Mouse (Mus musculus): ENCODE measurements around the gene Nemp1. TPM values are rescaled to one million over a fixed set of nuclear protein-coding genes. Genes with fewer than 3 reads are reported as not detected.

Gene Nemp1
- polyA plus RNA-seq, 1 experiment from 2014 or later, result 3.4 TPM

- no peak for ATAC-seq (ENCODE audit: low FRiP score)
- H3K9ac ChIP-seq (replicated peaks), result no peak overlapping the region
- no peak overlapping the region for H3K27ac ChIP-seq (replicated peaks)
These were observed 40.3 kb upstream of the Nemp1 start for GRCm38 (mm10) chr10:127626433-127626832.

GRCm38 (mm10) chr10:127631261-127632214 is 35.2 kb upstream of the Nemp1 start:
- no peaks in the 10 kb centered on the region for H3K9me3 ChIP-seq (replicated peaks)
- H3K9ac ChIP-seq (replicated peaks), result no peak overlapping the region
- H3K27me3 ChIP-seq (replicated peaks), result no peaks in the 10 kb centered on the region
- H3K4me3 ChIP-seq (replicated peaks), result no peak overlapping the region
- no peak for ATAC-seq (ENCODE audit: low FRiP score)
- H3K36me3 ChIP-seq, result no peaks in the 10 kb centered on the region
- no peaks in the 10 kb centered on the region for H3K4me1 ChIP-seq
- H3K4me2 ChIP-seq, result no peak overlapping the region
- H3K27ac ChIP-seq (replicated peaks), result no peak overlapping the region
- WGBS, result 89% methylated on average over 10 of the region's 10 CpGs

More at GRCm38 (mm10) chr10:127626433-127626832, 40.3 kb upstream of the Nemp1 start:
- peaks cover 9% of the 10 kb centered on the region for H3K4me1 ChIP-seq
- H3K27me3 ChIP-seq (replicated peaks), result no peaks in the 10 kb centered on the region
- 85% methylated on average over 3 of the region's 3 CpGs for WGBS
- H3K4me2 ChIP-seq, result no peak overlapping the region
- H3K4me3 ChIP-seq (replicated peaks), result no peak overlapping the region
- H3K36me3 ChIP-seq, result no peaks in the 10 kb centered on the region
- H3K9me3 ChIP-seq (replicated peaks), result no peaks in the 10 kb centered on the region

GRCm38 (mm10) chr10:127632668-127633271 is 33.9 kb upstream of the Nemp1 start:
- 68% methylated on average over 7 of the region's 7 CpGs for WGBS

GRCm38 (mm10) chr10:127640421-127640820 is 26.3 kb upstream of the Nemp1 start:
- Histone ChIP-seq H3K4me1 (peaks cover 24% of the 10 kb centered on the region), H3K27me3 (replicated peaks) (peaks cover 31% of the 10 kb centered on the region), H3K4me2 (no peak overlapping the region), H3K36me3 (no peaks in the 10 kb centered on the region), H3K9ac (replicated peaks) (no peak overlapping the region), H3K9me3 (replicated peaks) (no peaks in the 10 kb centered on the region), H3K27ac (replicated peaks) (no peak overlapping the region), H3K4me3 (replicated peaks) (no peak overlapping the region)
- WGBS, result 71% methylated on average over 5 of the region's 5 CpGs
- ATAC-seq (ENCODE audit: low FRiP score), result no peak

More at GRCm38 (mm10) chr10:127632668-127633271, 33.9 kb upstream of the Nemp1 start:
- H3K4me2 ChIP-seq, result no peak overlapping the region
- H3K27ac ChIP-seq (replicated peaks), result no peak overlapping the region
- ATAC-seq (ENCODE audit: low FRiP score), result no peak
- H3K9ac ChIP-seq (replicated peaks), result no peak overlapping the region
- H3K27me3 ChIP-seq (replicated peaks), result no peaks in the 10 kb centered on the region
- H3K9me3 ChIP-seq (replicated peaks), result no peaks in the 10 kb centered on the region
- no peak overlapping the region for H3K4me3 ChIP-seq (replicated peaks)
- H3K36me3 ChIP-seq, result no peaks in the 10 kb centered on the region
- H3K4me1 ChIP-seq, result no peaks in the 10 kb centered on the region

GRCm38 (mm10) chr10:127641861-127642771 is 24.6 kb upstream of the Nemp1 start:
- Histone ChIP-seq H3K4me2 (peak overlapping the region; percentile 55), H3K36me3 (no peaks in the 10 kb centered on the region), H3K9ac (replicated peaks) (no peak overlapping the region), H3K4me3 (replicated peaks) (peak overlapping the region; percentile 38), H3K4me1 (peaks cover 24% of the 10 kb centered on the region), H3K27me3 (replicated peaks) (peaks cover 31% of the 10 kb centered on the region), H3K9me3 (replicated peaks) (no peaks in the 10 kb centered on the region), H3K27ac (replicated peaks) (peak overlapping the region; percentile 56; the same call in 1 of the 2 replicates)
- 10% methylated on average over 19 of the region's 19 CpGs for WGBS
- peak; percentile 75; the same call in 1 of the 2 replicates for ATAC-seq (ENCODE audit: low FRiP score)

GRCm38 (mm10) chr10:127642772-127643552 is 23.7 kb upstream of the Nemp1 start, which contains the start of gene Stat6:
Gene Stat6 (plus strand): TSS chr10:127642986.
- peak within 1 kb of the TSS; percentile 55 for H3K4me2 ChIP-seq
- WGBS, result 9% methylated on average over 37 of the region's 37 CpGs
- no peaks in the 10 kb centered on the region for H3K9me3 ChIP-seq (replicated peaks)
- peaks cover 24% of the 10 kb centered on the region for H3K4me1 ChIP-seq
- peak within 1 kb of the TSS; percentile 1 for H3K9ac ChIP-seq (replicated peaks)
- peak within 1 kb of the TSS; percentile 56; the same call in 1 of the 2 replicates for H3K27ac ChIP-seq (replicated peaks)
- H3K36me3 ChIP-seq, result no peaks in the 10 kb centered on the region
- peaks cover 31% of the 10 kb centered on the region for H3K27me3 ChIP-seq (replicated peaks)
- ATAC-seq (ENCODE audit: low FRiP score), result peak; percentile 50; the same call in 1 of the 2 replicates
- H3K4me3 ChIP-seq (replicated peaks), result peak within 1 kb of the TSS; percentile 38

- peak; percentile 51; the same call in 1 of the 2 replicates for ATAC-seq (ENCODE audit: low FRiP score)
- H3K36me3 ChIP-seq, result no peaks in the 10 kb centered on the region
- 3% methylated on average over 25 of the region's 25 CpGs for WGBS
These were observed 23.0 kb upstream of the Nemp1 start for GRCm38 (mm10) chr10:127643553-127644238.

GRCm38 (mm10) chr10:127645791-127646190 is 20.9 kb upstream of the Nemp1 start:
- peaks cover 24% of the 10 kb centered on the region for H3K4me1 ChIP-seq
- ATAC-seq (ENCODE audit: low FRiP score), result no peak
- no peaks in the 10 kb centered on the region for H3K9me3 ChIP-seq (replicated peaks)
- no peak overlapping the region for H3K4me2 ChIP-seq
- no peak overlapping the region for H3K27ac ChIP-seq (replicated peaks)
- H3K4me3 ChIP-seq (replicated peaks), result no peak overlapping the region
- 66% methylated on average over 2 of the region's 2 CpGs for WGBS
- no peak overlapping the region for H3K9ac ChIP-seq (replicated peaks)
- H3K27me3 ChIP-seq (replicated peaks), result peaks cover 31% of the 10 kb centered on the region
- H3K36me3 ChIP-seq, result no peaks in the 10 kb centered on the region

More at GRCm38 (mm10) chr10:127643553-127644238, 23.0 kb upstream of the Nemp1 start:
- peaks cover 31% of the 10 kb centered on the region for H3K27me3 ChIP-seq (replicated peaks)
- H3K9me3 ChIP-seq (replicated peaks), result no peaks in the 10 kb centered on the region
- peaks cover 24% of the 10 kb centered on the region for H3K4me1 ChIP-seq
- peak overlapping the region; percentile 55 for H3K4me2 ChIP-seq
- H3K9ac ChIP-seq (replicated peaks), result peak overlapping the region; percentile 1
- peak overlapping the region; percentile 56; the same call in 1 of the 2 replicates for H3K27ac ChIP-seq (replicated peaks)
- peak overlapping the region; percentile 38 for H3K4me3 ChIP-seq (replicated peaks)

GRCm38 (mm10) chr10:127652906-127653638 is 13.6 kb upstream of the Nemp1 start:
- H3K4me1 ChIP-seq, result no peaks in the 10 kb centered on the region
- no peak overlapping the region for H3K4me3 ChIP-seq (replicated peaks)

More at GRCm38 (mm10) chr10:127652906-127653638, 13.6 kb upstream of the Nemp1 start:
- WGBS, result 60% methylated on average over 21 of the region's 21 CpGs
- no peak for ATAC-seq (ENCODE audit: low FRiP score)
- Histone ChIP-seq H3K36me3 (no peaks in the 10 kb centered on the region), H3K27ac (replicated peaks) (no peak overlapping the region), H3K9ac (replicated peaks) (no peak overlapping the region), H3K9me3 (replicated peaks) (no peaks in the 10 kb centered on the region), H3K27me3 (replicated peaks) (no peaks in the 10 kb centered on the region), H3K4me2 (0 out of 2 replicates have a peak overlapping the region, but pooled peaks have one; percentile 5)
